Mouse (Mus musculus) heart, adult 2 months (tissue): ENCODE measurements around the gene Fbxl4.

Experiments
- EP300 ChIP-seq: fragments of 200-500 bp; IDR thresholded peaks from 2 replicates; pipeline ENCODE4 v1.6.1; 2011; ENCODE audit warnings: low read depth, low read length, control low read depth; ENCODE audit not compliant: insufficient read depth
- POLR2A ChIP-seq: fragments of 200-500 bp; IDR thresholded peaks from 2 replicates; pipeline ENCODE4 v1.6.1; 2011; ENCODE audit warnings: mild to moderate bottlenecking, low read depth, low read length, control low read depth; ENCODE audit not compliant: insufficient read depth

GRCm38 (mm10) chr4:22342816-22343573 lies 14.3 kb upstream of the Fbxl4 start:
- TF ChIP-seq EP300 (no peak), POLR2A (no peak)
